Mouse (Mus musculus) embryonic facial prominence, embryonic 11.5 days (tissue): ENCODE results near the gene Slc35c1. TPM values are rescaled to one million over a fixed set of nuclear protein-coding genes. Genes with fewer than 3 reads are reported as not detected.

Experiments used
- ATAC-seq: fragments of 200-750 bp; cut with Nextera tagmentation; replicated peaks from 2 replicates; pipeline ENCODE4 v1.8.0; 2017; ENCODE audit warnings: low read depth; ENCODE audit not compliant: insufficient number of reproducible peaks, low FRiP score, low TSS enrichment
- DNase-seq: peaks from one replicate; pipeline ENCODE4 v3.0.0-alpha.2; 2015; ENCODE audit warnings: low spot score
- H3K27ac ChIP-seq: fragments of 300-500 bp; sonication (generic); replicated peaks from 2 replicates; pipeline ENCODE4 v1.5.1; 2014; ENCODE audit warnings: mild to moderate bottlenecking, low read depth, low read length, control low read depth
- H3K27me3 ChIP-seq: fragments of 300-500 bp; sonication (generic); 2 replicates; pipeline ENCODE4 v1.6.1; 2014; ENCODE audit warnings: mild to moderate bottlenecking, low read length, moderate library complexity, mixed read lengths; ENCODE audit not compliant: control insufficient read depth, insufficient read depth
- H3K36me3 ChIP-seq: fragments of 300-500 bp; sonication (generic); replicated peaks from 2 replicates; pipeline ENCODE4 v1.6.1; 2014; ENCODE audit warnings: low read depth, mild to moderate bottlenecking, low read length, moderate library complexity, mixed read lengths; ENCODE audit not compliant: control insufficient read depth, insufficient read depth
- H3K4me1 ChIP-seq: fragments of 300-500 bp; sonication (generic); 2 replicates; pipeline ENCODE4 v1.6.1; 2014; ENCODE audit warnings: low read length, mixed read lengths; ENCODE audit not compliant: control insufficient read depth, insufficient read depth
- H3K4me2 ChIP-seq: fragments of 300-500 bp; sonication (generic); 2 replicates; pipeline ENCODE4 v1.6.1; 2014; ENCODE audit warnings: low read depth, mild to moderate bottlenecking, control low read depth, low read length, moderate library complexity
- H3K4me3 ChIP-seq: fragments of 300-500 bp; sonication (generic); 2 replicates; pipeline ENCODE4 v1.5.1; 2014; ENCODE audit warnings: low read depth, low read length, control low read depth
- H3K9ac ChIP-seq: fragments of 300-500 bp; sonication (generic); replicated peaks from 2 replicates; pipeline ENCODE4 v1.6.1; 2014; ENCODE audit warnings: mild to moderate bottlenecking, control low read depth, low read length
- H3K9me3 ChIP-seq: fragments of 300-500 bp; sonication (generic); replicated peaks from 2 replicates; pipeline ENCODE4 v1.6.1; 2016; ENCODE audit warnings: mild to moderate bottlenecking, low read length, inconsistent platforms, mixed read lengths; ENCODE audit not compliant: control insufficient read depth
- WGBS: fragments of 180-500 bp; shearing (Covaris S2); extraction: QIAGEN DNeasy Blood & Tissue Kit; methylation state at CpG from one replicate; pipeline ENCODE4 v1.1.7; 2014; 5-methylcytosine and 5-hydroxymethylcytosine counted together
- polyA plus RNA-seq: library from polyadenylated mRNA; unstranded; fragments of >200 nt; fragmentation: Nextera tagmentation; extraction: Ambion mirVana; gene quantifications from 2 replicates; pipeline ENCODE4 v1.2.1, GENCODE M21; 2014

Slc35c1 gene
- polyA plus RNA-seq, 1 experiment from 2014 or later = 6.1 TPM

- no peaks in the 10 kb centered on the region; the same call in 1 of the 2 replicates for H3K36me3 ChIP-seq
- WGBS = 69% methylated on average over 9 of the region's 9 CpGs
- ATAC-seq = peak; percentile 51
- H3K4me2 ChIP-seq = no peak overlapping the region
- no peak overlapping the region for H3K9ac ChIP-seq
- DNase-seq = peak; percentile 62
- no peaks in the 10 kb centered on the region for H3K4me1 ChIP-seq
- H3K27ac ChIP-seq = no peak overlapping the region; the same call in 1 of the 2 replicates
- no peak overlapping the region for H3K4me3 ChIP-seq
- no peaks in the 10 kb centered on the region for H3K9me3 ChIP-seq
- H3K27me3 ChIP-seq = no peaks in the 10 kb centered on the region
Measured at GRCm38 (mm10) chr2:92424462-92425308, 35.7 kb downstream of the Slc35c1 start.

DNA sequence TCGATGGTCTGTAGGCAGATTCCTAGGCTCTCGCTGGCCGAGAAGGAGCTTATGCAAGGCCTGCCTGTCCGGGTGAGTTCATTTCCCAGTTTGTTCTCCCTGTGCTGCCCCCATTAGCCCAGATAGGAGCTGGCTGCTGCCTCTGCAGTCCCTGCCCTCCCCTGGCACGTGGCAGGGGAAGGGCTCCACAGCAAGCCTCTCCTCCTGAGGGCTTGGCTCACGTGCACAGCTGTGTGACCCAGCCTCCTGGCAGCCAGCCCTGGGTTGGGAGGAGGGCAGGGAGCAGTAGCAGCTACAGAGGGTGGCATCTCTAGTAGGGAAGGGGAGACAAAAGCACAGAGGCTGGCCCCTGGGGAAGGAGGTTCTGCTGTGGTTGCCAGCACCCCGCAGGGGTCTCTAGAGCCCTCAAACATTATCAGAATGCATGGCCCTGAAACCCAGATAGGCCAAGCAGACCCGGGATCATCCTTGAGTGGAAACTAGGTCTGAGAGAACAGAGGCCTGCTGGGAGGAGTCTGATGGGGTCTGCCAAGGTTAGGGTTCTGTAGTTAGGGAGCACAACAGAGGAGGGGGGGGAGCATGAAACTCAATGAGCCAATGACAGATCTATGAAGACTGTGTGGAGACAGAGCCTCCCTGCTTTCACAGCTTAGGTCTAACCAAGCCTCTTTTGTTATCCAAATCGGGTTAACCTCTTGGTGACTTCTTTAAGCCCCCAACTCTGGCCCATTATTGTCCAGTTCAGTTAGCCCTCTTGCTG, 36.5 kb downstream of the Slc35c1 start:
- DNase-seq = no peak
- no peak overlapping the region for H3K4me2 ChIP-seq
- H3K27ac ChIP-seq = no peak overlapping the region
- H3K27me3 ChIP-seq = no peaks in the 10 kb centered on the region
- H3K4me3 ChIP-seq = no peak overlapping the region
- H3K4me1 ChIP-seq = no peaks in the 10 kb centered on the region
- H3K9ac ChIP-seq = no peak overlapping the region
- H3K9me3 ChIP-seq = no peaks in the 10 kb centered on the region
- 87% methylated on average over 9 of the region's 9 CpGs for WGBS
- ATAC-seq = no peak
- no peaks in the 10 kb centered on the region; the same call in 1 of the 2 replicates for H3K36me3 ChIP-seq

GRCm38 (mm10) chr2:92423156-92423555, 37.2 kb downstream of the Slc35c1 start:
- no peaks in the 10 kb centered on the region for H3K4me1 ChIP-seq
- no peaks in the 10 kb centered on the region for H3K27me3 ChIP-seq
- 92% methylated on average over 9 of the region's 9 CpGs for WGBS
- DNase-seq (no peak), ATAC-seq (no peak)
- H3K27ac ChIP-seq = no peak overlapping the region
- H3K4me2 ChIP-seq = no peak overlapping the region
- H3K36me3 ChIP-seq = no peaks in the 10 kb centered on the region; the same call in 1 of the 2 replicates
- no peak overlapping the region for H3K9ac ChIP-seq
- no peaks in the 10 kb centered on the region for H3K9me3 ChIP-seq
- no peak overlapping the region for H3K4me3 ChIP-seq

- DNase-seq = peak; percentile 32
Measured at GRCm38 (mm10) chr2:92422388-92423135, 37.8 kb downstream of the Slc35c1 start.

GRCm38 (mm10) chr2:92421723-92422387, 38.5 kb downstream of the Slc35c1 start:
- Histone ChIP-seq H3K9me3 (no peaks in the 10 kb centered on the region), H3K9ac (no peak overlapping the region), H3K27me3 (no peaks in the 10 kb centered on the region), H3K36me3 (no peaks in the 10 kb centered on the region; the same call in 1 of the 2 replicates), H3K4me2 (no peak overlapping the region), H3K4me1 (no peaks in the 10 kb centered on the region), H3K4me3 (no peak overlapping the region), H3K27ac (no peak overlapping the region)
- ATAC-seq (no peak), DNase-seq (no peak)
- 92% methylated on average over 7 of the region's 7 CpGs for WGBS

More at GRCm38 (mm10) chr2:92422388-92423135, 37.8 kb downstream of the Slc35c1 start:
- Histone ChIP-seq H3K9ac (no peak overlapping the region), H3K4me1 (no peaks in the 10 kb centered on the region), H3K27me3 (no peaks in the 10 kb centered on the region), H3K4me3 (no peak overlapping the region), H3K9me3 (no peaks in the 10 kb centered on the region), H3K4me2 (no peak overlapping the region), H3K36me3 (no peaks in the 10 kb centered on the region; the same call in 1 of the 2 replicates), H3K27ac (no peak overlapping the region)
- ATAC-seq = no peak
- 73% methylated on average over 10 of the region's 10 CpGs for WGBS

DNA sequence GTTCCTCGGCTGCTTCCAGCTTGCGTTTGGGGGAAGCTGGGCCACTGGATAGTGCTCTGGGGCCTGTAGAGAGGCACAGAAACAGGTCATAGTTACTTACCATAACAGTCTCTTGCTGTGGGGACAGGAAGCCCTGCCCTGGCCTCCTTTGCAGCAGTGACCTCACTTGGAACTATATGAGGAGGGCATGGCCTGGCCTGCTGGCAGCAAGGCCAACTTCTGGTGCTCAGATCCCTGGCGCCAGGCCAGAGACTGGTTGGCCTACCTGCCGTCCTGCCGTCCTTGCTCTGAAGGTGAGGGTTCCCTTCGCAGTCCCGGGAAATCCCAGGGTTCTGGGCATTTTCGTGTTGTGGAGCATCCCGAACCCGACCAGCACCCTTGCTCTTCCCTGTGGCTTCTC, 48.6 kb downstream of the Slc35c1 start:
- no peak overlapping the region for H3K27ac ChIP-seq
- DNase-seq (no peak), ATAC-seq (no peak)
- H3K4me1 ChIP-seq = no peaks in the 10 kb centered on the region
- H3K9me3 ChIP-seq = no peaks in the 10 kb centered on the region
- H3K9ac ChIP-seq = no peak overlapping the region
- H3K4me2 ChIP-seq = no peak overlapping the region
- no peak overlapping the region for H3K4me3 ChIP-seq
- peaks cover 10% of the 10 kb centered on the region for H3K36me3 ChIP-seq
- 94% methylated on average over 10 of the region's 10 CpGs for WGBS
- no peaks in the 10 kb centered on the region for H3K27me3 ChIP-seq

DNA sequence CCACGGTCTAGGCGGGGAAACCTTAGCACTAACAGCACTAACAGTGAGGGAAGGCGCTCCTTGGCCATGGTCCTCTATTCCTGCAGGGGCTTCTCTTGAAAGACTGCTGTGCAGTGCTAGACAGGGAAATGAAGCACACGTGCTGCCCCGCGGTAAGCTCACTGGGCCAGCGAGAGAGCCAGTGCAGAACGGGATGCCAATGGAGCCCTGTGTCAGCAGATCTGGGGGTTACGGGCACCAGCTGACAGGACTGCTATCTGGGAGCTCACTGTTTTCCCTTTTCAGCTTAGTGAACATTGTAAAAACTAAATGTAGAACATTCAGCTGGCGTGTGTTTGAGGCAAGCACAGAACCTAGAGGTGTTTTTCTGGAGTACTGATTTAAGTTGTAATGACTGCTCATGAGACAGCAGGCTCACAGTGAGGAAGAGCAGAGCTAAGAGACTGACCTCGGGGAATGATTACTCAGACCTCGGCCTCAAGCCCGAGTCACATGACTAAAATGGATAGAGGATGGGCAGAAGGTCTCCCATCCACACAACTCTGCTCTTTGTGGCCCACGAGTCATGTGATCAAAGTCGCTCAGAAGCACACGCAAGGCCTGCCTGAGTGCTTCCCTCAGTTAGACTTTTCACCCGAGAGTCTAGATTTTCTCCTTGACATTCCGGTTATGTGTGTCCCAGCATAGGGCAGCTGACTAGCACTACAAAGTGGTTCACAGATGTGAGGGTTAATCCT, 51.9 kb downstream of the Slc35c1 start:
- Histone ChIP-seq H3K27me3 (no peaks in the 10 kb centered on the region), H3K9ac (no peak overlapping the region), H3K36me3 (peaks cover 9% of the 10 kb centered on the region), H3K4me2 (no peak overlapping the region), H3K27ac (no peak overlapping the region), H3K4me1 (no peaks in the 10 kb centered on the region), H3K9me3 (no peaks in the 10 kb centered on the region), H3K4me3 (no peak overlapping the region)
- DNase-seq = no peak
- no peak for ATAC-seq
- WGBS = 89% methylated on average over 18 of the region's 18 CpGs
